Mouse (Mus musculus): ENCODE data around the gene Pum3. TPM values are rescaled to one million over a fixed set of nuclear protein-coding genes. Genes with fewer than 3 reads are reported as not detected.
A peak's percentile ranks its signal among the peaks of the same experiment; 100 is the strongest.

Gene Pum3
- polyA plus RNA-seq, 1 experiment from 2014 or later = 68.2 TPM

- ATAC-seq (ENCODE audit: insufficient read depth, low FRiP score) = no peak
- peaks cover 8% of the 10 kb centered on the region; the same call in 1 of the 2 replicates for H3K36me3 ChIP-seq (ENCODE audit: control insufficient read depth, insufficient read depth, low read length)
- H3K9me3 ChIP-seq (replicated peaks; ENCODE audit: control insufficient read depth, low read length) = no peaks in the 10 kb centered on the region
- H3K27me3 ChIP-seq (ENCODE audit: control insufficient read depth, insufficient read depth, low read length) = no peaks in the 10 kb centered on the region
- no peak overlapping the region for H3K9ac ChIP-seq (ENCODE audit: low read length)
- no peaks in the 10 kb centered on the region for H3K4me1 ChIP-seq (ENCODE audit: control insufficient read depth, insufficient read depth, low read length)
- H3K4me2 ChIP-seq (ENCODE audit: low read depth, low read length) = no peak overlapping the region
- no peak overlapping the region for H3K27ac ChIP-seq (ENCODE audit: low read length)
- WGBS = 90% methylated on average over 5 of the region's 5 CpGs
- H3K4me3 ChIP-seq (replicated peaks; ENCODE audit: low read length) = no peak overlapping the region
These were observed 46.4 kb downstream of the Pum3 start for GRCm38 (mm10) chr19:27383266-27383665.

- 77% methylated on average over 1 of the region's 1 CpGs for WGBS
- no peak for ATAC-seq (ENCODE audit: insufficient read depth, low FRiP score)
- H3K9me3 ChIP-seq (replicated peaks; ENCODE audit: control insufficient read depth, low read length) = no peaks in the 10 kb centered on the region
- no peak overlapping the region for H3K4me2 ChIP-seq (ENCODE audit: low read depth, low read length)
- no peak overlapping the region for H3K4me3 ChIP-seq (replicated peaks; ENCODE audit: low read length)
- H3K36me3 ChIP-seq (ENCODE audit: control insufficient read depth, insufficient read depth, low read length) = peaks cover 8% of the 10 kb centered on the region; the same call in 1 of the 2 replicates
- no peak overlapping the region for H3K27ac ChIP-seq (ENCODE audit: low read length)
- H3K9ac ChIP-seq (ENCODE audit: low read length) = no peak overlapping the region
- H3K4me1 ChIP-seq (ENCODE audit: control insufficient read depth, insufficient read depth, low read length) = no peaks in the 10 kb centered on the region
- no peaks in the 10 kb centered on the region for H3K27me3 ChIP-seq (ENCODE audit: control insufficient read depth, insufficient read depth, low read length)
These were observed 47.5 kb downstream of the Pum3 start for GRCm38 (mm10) chr19:27382131-27382530.

GRCm38 (mm10) chr19:27379712-27380401 lies 49.8 kb downstream of the Pum3 start:
- no peaks in the 10 kb centered on the region for H3K27me3 ChIP-seq (ENCODE audit: control insufficient read depth, insufficient read depth, low read length)
- no peaks in the 10 kb centered on the region for H3K9me3 ChIP-seq (replicated peaks; ENCODE audit: control insufficient read depth, low read length)
- no peak overlapping the region for H3K9ac ChIP-seq (ENCODE audit: low read length)
- H3K4me3 ChIP-seq (replicated peaks; ENCODE audit: low read length) = no peak overlapping the region
- no peak for ATAC-seq (ENCODE audit: insufficient read depth, low FRiP score)
- H3K36me3 ChIP-seq (ENCODE audit: control insufficient read depth, insufficient read depth, low read length) = no peaks in the 10 kb centered on the region
- H3K27ac ChIP-seq (ENCODE audit: low read length) = no peak overlapping the region
- H3K4me2 ChIP-seq (ENCODE audit: low read depth, low read length) = no peak overlapping the region
- 70% methylated on average over 2 of the region's 2 CpGs for WGBS
- no peaks in the 10 kb centered on the region for H3K4me1 ChIP-seq (ENCODE audit: control insufficient read depth, insufficient read depth, low read length)

GRCm38 (mm10) chr19:27370784-27371183 lies 58.8 kb downstream of the Pum3 start:
- H3K4me2 ChIP-seq (ENCODE audit: low read depth, low read length) = no peak overlapping the region
- no peaks in the 10 kb centered on the region for H3K27me3 ChIP-seq (ENCODE audit: control insufficient read depth, insufficient read depth, low read length)
- H3K9me3 ChIP-seq (replicated peaks; ENCODE audit: control insufficient read depth, low read length) = no peaks in the 10 kb centered on the region
- no peak overlapping the region for H3K27ac ChIP-seq (ENCODE audit: low read length)
- ATAC-seq (ENCODE audit: insufficient read depth, low FRiP score) = no peak
- no peaks in the 10 kb centered on the region for H3K4me1 ChIP-seq (ENCODE audit: control insufficient read depth, insufficient read depth, low read length)
- H3K36me3 ChIP-seq (ENCODE audit: control insufficient read depth, insufficient read depth, low read length) = no peaks in the 10 kb centered on the region
- no peak overlapping the region for H3K9ac ChIP-seq (ENCODE audit: low read length)
- WGBS = 84% methylated on average over 2 of the region's 2 CpGs
- H3K4me3 ChIP-seq (replicated peaks; ENCODE audit: low read length) = no peak overlapping the region

- Histone ChIP-seq H3K27me3 (ENCODE audit: control insufficient read depth, insufficient read depth, low read length) (no peaks in the 10 kb centered on the region), H3K36me3 (ENCODE audit: control insufficient read depth, insufficient read depth, low read length) (no peaks in the 10 kb centered on the region), H3K4me1 (ENCODE audit: control insufficient read depth, insufficient read depth, low read length) (no peaks in the 10 kb centered on the region), H3K4me2 (ENCODE audit: low read depth, low read length) (no peak overlapping the region), H3K9ac (ENCODE audit: low read length) (no peak overlapping the region), H3K4me3 (replicated peaks; ENCODE audit: low read length) (no peak overlapping the region), H3K27ac (ENCODE audit: low read length) (no peak overlapping the region), H3K9me3 (replicated peaks; ENCODE audit: control insufficient read depth, low read length) (no peaks in the 10 kb centered on the region)
- 86% methylated on average over 2 of the region's 2 CpGs for WGBS
- ATAC-seq (ENCODE audit: insufficient read depth, low FRiP score) = no peak
These were observed 59.5 kb downstream of the Pum3 start for GRCm38 (mm10) chr19:27370174-27370573.

GRCm38 (mm10) chr19:27369461-27370135 lies 60.0 kb downstream of the Pum3 start:
- Histone ChIP-seq H3K4me1 (ENCODE audit: control insufficient read depth, insufficient read depth, low read length) (peaks cover 2% of the 10 kb centered on the region; the same call in 1 of the 2 replicates), H3K9me3 (replicated peaks; ENCODE audit: control insufficient read depth, low read length) (no peaks in the 10 kb centered on the region), H3K4me3 (replicated peaks; ENCODE audit: low read length) (no peak overlapping the region), H3K27me3 (ENCODE audit: control insufficient read depth, insufficient read depth, low read length) (no peaks in the 10 kb centered on the region), H3K4me2 (ENCODE audit: low read depth, low read length) (no peak overlapping the region), H3K9ac (ENCODE audit: low read length) (no peak overlapping the region), H3K27ac (ENCODE audit: low read length) (no peak overlapping the region), H3K36me3 (ENCODE audit: control insufficient read depth, insufficient read depth, low read length) (no peaks in the 10 kb centered on the region)
- 66% methylated on average over 3 of the region's 3 CpGs for WGBS
- ATAC-seq (ENCODE audit: insufficient read depth, low FRiP score) = no peak

- WGBS = 85% methylated on average over 10 of the region's 10 CpGs
- ATAC-seq (ENCODE audit: insufficient read depth, low FRiP score) = no peak
- Histone ChIP-seq H3K27ac (ENCODE audit: low read length) (no peak overlapping the region), H3K36me3 (ENCODE audit: control insufficient read depth, insufficient read depth, low read length) (no peaks in the 10 kb centered on the region), H3K4me2 (ENCODE audit: low read depth, low read length) (no peak overlapping the region), H3K4me3 (replicated peaks; ENCODE audit: low read length) (no peak overlapping the region), H3K9ac (ENCODE audit: low read length) (no peak overlapping the region), H3K9me3 (replicated peaks; ENCODE audit: control insufficient read depth, low read length) (no peaks in the 10 kb centered on the region), H3K4me1 (ENCODE audit: control insufficient read depth, insufficient read depth, low read length) (peaks cover 3% of the 10 kb centered on the region; the same call in 1 of the 2 replicates), H3K27me3 (ENCODE audit: control insufficient read depth, insufficient read depth, low read length) (no peaks in the 10 kb centered on the region)
These were observed 63.4 kb downstream of the Pum3 start for GRCm38 (mm10) chr19:27366113-27366746.

- Histone ChIP-seq H3K9me3 (replicated peaks; ENCODE audit: control insufficient read depth, low read length) (no peaks in the 10 kb centered on the region), H3K4me3 (replicated peaks; ENCODE audit: low read length) (peak overlapping the region; percentile 8), H3K4me2 (ENCODE audit: low read depth, low read length) (peak overlapping the region; percentile 41), H3K27me3 (ENCODE audit: control insufficient read depth, insufficient read depth, low read length) (no peaks in the 10 kb centered on the region), H3K9ac (ENCODE audit: low read length) (peak overlapping the region; percentile 20), H3K36me3 (ENCODE audit: control insufficient read depth, insufficient read depth, low read length) (no peaks in the 10 kb centered on the region), H3K27ac (ENCODE audit: low read length) (0 out of 2 replicates have a peak overlapping the region, but pooled peaks have one; percentile 0), H3K4me1 (ENCODE audit: control insufficient read depth, insufficient read depth, low read length) (peaks cover 3% of the 10 kb centered on the region; the same call in 1 of the 2 replicates)
- WGBS = 5% methylated on average over 8 of the region's 8 CpGs
- peak; percentile 86 for ATAC-seq (ENCODE audit: insufficient read depth, low FRiP score)
These were observed 65.1 kb downstream of the Pum3 start for GRCm38 (mm10) chr19:27364521-27364931.

- H3K4me3 ChIP-seq (replicated peaks; ENCODE audit: low read length) = peak overlapping the region; percentile 8; the same call in 1 of the 2 replicates
- no peaks in the 10 kb centered on the region for H3K36me3 ChIP-seq (ENCODE audit: control insufficient read depth, insufficient read depth, low read length)
- no peaks in the 10 kb centered on the region for H3K27me3 ChIP-seq (ENCODE audit: control insufficient read depth, insufficient read depth, low read length)
- peak overlapping the region; percentile 41 for H3K4me2 ChIP-seq (ENCODE audit: low read depth, low read length)
- peak overlapping the region; percentile 20; the same call in 1 of the 2 replicates for H3K9ac ChIP-seq (ENCODE audit: low read length)
- WGBS = 32% methylated on average over 4 of the region's 4 CpGs
- peaks cover 3% of the 10 kb centered on the region; the same call in 1 of the 2 replicates for H3K4me1 ChIP-seq (ENCODE audit: control insufficient read depth, insufficient read depth, low read length)
- no peak for ATAC-seq (ENCODE audit: insufficient read depth, low FRiP score)
- H3K27ac ChIP-seq (ENCODE audit: low read length) = no peak overlapping the region
- no peaks in the 10 kb centered on the region for H3K9me3 ChIP-seq (replicated peaks; ENCODE audit: control insufficient read depth, low read length)
These were observed 65.7 kb downstream of the Pum3 start for GRCm38 (mm10) chr19:27363891-27364290.
